ENCODE assay signal across 7 mouse cellular contexts in genomic region chr19:10198723-10199122, GRCm38 (mm10). TPM values are rescaled to one million over a fixed set of nuclear protein-coding genes. Genes with fewer than 3 reads are reported as not detected.
DNase-seq lines count a peak whose midpoint lies in the region; ATAC-seq and TF ChIP-seq lines count a peak whose summit lies in the region.

No protein-coding gene starts in this region.

- H3K27me3 ChIP-seq in forebrain, embryonic 12.5 days: no peaks in the 10 kb centered on the region
- H3K27me3 ChIP-seq in hindbrain, embryonic 12.5 days: no peaks in the 10 kb centered on the region
- no peaks in the 10 kb centered on the region for H3K27me3 ChIP-seq in midbrain, embryonic 14.5 days (ENCODE audit: control insufficient read depth, insufficient read depth, low read length)

- no peak overlapping the region for H3K4me2 ChIP-seq in forebrain, embryonic 12.5 days
- no peak overlapping the region for H3K4me2 ChIP-seq in hindbrain, embryonic 12.5 days (replicated peaks)
- no peak overlapping the region for H3K4me2 ChIP-seq in midbrain, embryonic 14.5 days (ENCODE audit: low read length)

- no peak overlapping the region for H3K27ac ChIP-seq in forebrain, embryonic 12.5 days
- H3K27ac ChIP-seq in hindbrain, embryonic 12.5 days: no peak overlapping the region
- no peak overlapping the region for H3K27ac ChIP-seq in midbrain, embryonic 14.5 days (replicated peaks; ENCODE audit: low read depth, low read length)

- no peak for TF ChIP-seq POLR2A in brain, embryonic 14.5 days (IDR thresholded peaks at IDR 0.05; ENCODE audit: borderline replicate concordance, extremely low read depth, insufficient read depth, insufficient read length, poor library complexity, severe bottlenecking)

- 30% methylated on average over 3 of the region's 3 CpGs for WGBS in forebrain, embryonic 12.5 days
- 30% methylated on average over 3 of the region's 3 CpGs for WGBS in hindbrain, embryonic 12.5 days
- 29% methylated on average over 3 of the region's 3 CpGs for WGBS in midbrain, embryonic 14.5 days

- peaks cover 60% of the 10 kb centered on the region for H3K36me3 ChIP-seq in forebrain, embryonic 12.5 days (replicated peaks)
- H3K36me3 ChIP-seq in hindbrain, embryonic 12.5 days: peaks cover 55% of the 10 kb centered on the region
- H3K36me3 ChIP-seq in midbrain, embryonic 14.5 days (ENCODE audit: control insufficient read depth, insufficient read depth, low read length): peaks cover 55% of the 10 kb centered on the region

- intact Hi-C loops in left cerebral cortex, postnatal 14 days (cut with DNase I): loop anchor here (5.0 kb wide), 3 partner anchors 126 to 286 kb away; partner anchors contain the start of genes Best1 and Rab3il1

- peak; percentile 54; the same call in 1 of the 2 replicates for ATAC-seq in forebrain, embryonic 12.5 days (ENCODE audit: low FRiP score)
- ATAC-seq in hindbrain, embryonic 12.5 days (ENCODE audit: low FRiP score): peak; percentile 22
- no peak; the same call in 1 of the 2 replicates for ATAC-seq in midbrain, embryonic 14.5 days (ENCODE audit: low FRiP score, low TSS enrichment)

- H3K4me3 ChIP-seq in forebrain, embryonic 12.5 days (replicated peaks): no peak overlapping the region
- no peak overlapping the region for H3K4me3 ChIP-seq in hindbrain, embryonic 12.5 days
- H3K4me3 ChIP-seq in midbrain, embryonic 14.5 days (replicated peaks; ENCODE audit: low read depth, low read length): no peak overlapping the region

- no peaks in the 10 kb centered on the region for H3K9me3 ChIP-seq in forebrain, embryonic 12.5 days
- no peaks in the 10 kb centered on the region for H3K9me3 ChIP-seq in hindbrain, embryonic 12.5 days (replicated peaks)
- H3K9me3 ChIP-seq in midbrain, embryonic 14.5 days (ENCODE audit: control insufficient read depth, low read length): no peaks in the 10 kb centered on the region

- H3K9ac ChIP-seq in forebrain, embryonic 12.5 days: no peak overlapping the region
- no peak overlapping the region for H3K9ac ChIP-seq in hindbrain, embryonic 12.5 days
- H3K9ac ChIP-seq in midbrain, embryonic 14.5 days (replicated peaks; ENCODE audit: low read length): no peak overlapping the region

- peak; percentile 95 for TF ChIP-seq CTCF in brain, embryonic 14.5 days (IDR thresholded peaks at IDR 0.05; ENCODE audit: borderline replicate concordance, extremely low read depth, insufficient read depth, insufficient read length)

- H3K4me1 ChIP-seq in forebrain, embryonic 12.5 days: peaks cover 10% of the 10 kb centered on the region
- peaks cover 9% of the 10 kb centered on the region for H3K4me1 ChIP-seq in hindbrain, embryonic 12.5 days
- H3K4me1 ChIP-seq in midbrain, embryonic 14.5 days (ENCODE audit: control insufficient read depth, insufficient read depth, low read length): peaks cover 8% of the 10 kb centered on the region

- peak; percentile 62 for DNase-seq in Muller cell, postnatal 12 days (ENCODE audit: inconsistent ontology term)
- DNase-seq in brain, embryonic 14.5 days (ENCODE audit: low read depth): peak; percentile 93
- peak; percentile 87 to 89 for DNase-seq in left cerebral cortex, postnatal 14 days (ENCODE audit: low spot score in 2 of 2)
- DNase-seq in midbrain, embryonic 14.5 days: peak; percentile 94
- DNase-seq in spleen, adult 12 weeks (ENCODE audit: low spot score): peak; percentile 47

RNA-seq across cellular contexts. Expression of gene Tmem258, which starts 5.1 kb away (rescaled TPM):
- 108 and 164 TPM in 2 replicates for polyA plus RNA-seq in brain, embryonic 14.5 days (2012; rRNA removed)
- polyA plus RNA-seq in forebrain, embryonic 12.5 days (2016; fragmentation: Nextera tagmentation; extraction: Ambion mirVana): 336 and 355 TPM in 2 replicates
- polyA plus RNA-seq in hindbrain, embryonic 12.5 days (2016; fragmentation: Nextera tagmentation; extraction: Ambion mirVana): 313 and 342 TPM in 2 replicates
- 10 to 100 TPM; 84.1 to 88.2 TPM for total RNA-seq in left cerebral cortex, postnatal 14 days (2021)
- 363 and 446 TPM in 2 replicates for polyA plus RNA-seq in midbrain, embryonic 14.5 days (2014; fragmentation: Nextera tagmentation; extraction: Ambion mirVana)

RNA-seq across cellular contexts. Expression of gene Fen1, which starts 5.2 kb away (rescaled TPM):
- polyA plus RNA-seq in brain, embryonic 14.5 days (2012; rRNA removed): 26.6 and 34.3 TPM in 2 replicates
- polyA plus RNA-seq in forebrain, embryonic 12.5 days (2016; fragmentation: Nextera tagmentation; extraction: Ambion mirVana): 130 and 134 TPM in 2 replicates
- polyA plus RNA-seq in hindbrain, embryonic 12.5 days (2016; fragmentation: Nextera tagmentation; extraction: Ambion mirVana): 60.3 and 62.4 TPM in 2 replicates
- 1 to 10 TPM; 7.3 to 9.2 TPM for total RNA-seq in left cerebral cortex, postnatal 14 days (2021)
- polyA plus RNA-seq in midbrain, embryonic 14.5 days (2014; fragmentation: Nextera tagmentation; extraction: Ambion mirVana): 24.8 and 31.0 TPM in 2 replicates

RNA-seq across cellular contexts. Expression of gene Fads1, which starts 16.0 kb away (rescaled TPM):
- polyA plus RNA-seq in brain, embryonic 14.5 days (2012; rRNA removed): 136 and 139 TPM in 2 replicates
- polyA plus RNA-seq in forebrain, embryonic 12.5 days (2016; fragmentation: Nextera tagmentation; extraction: Ambion mirVana): 187 and 195 TPM in 2 replicates
- 175 and 183 TPM in 2 replicates for polyA plus RNA-seq in hindbrain, embryonic 12.5 days (2016; fragmentation: Nextera tagmentation; extraction: Ambion mirVana)
- 100 to 1,000 TPM; 155 to 165 TPM for total RNA-seq in left cerebral cortex, postnatal 14 days (2021)
- polyA plus RNA-seq in midbrain, embryonic 14.5 days (2014; fragmentation: Nextera tagmentation; extraction: Ambion mirVana): 125 and 152 TPM in 2 replicates

RNA-seq across cellular contexts. Expression of gene Myrf, which starts 41.8 kb away (rescaled TPM):
- polyA plus RNA-seq in brain, embryonic 14.5 days (2012; rRNA removed): 1.4 and 2.4 TPM in 2 replicates
- 0.72 and 0.87 TPM in 2 replicates for polyA plus RNA-seq in forebrain, embryonic 12.5 days (2016; fragmentation: Nextera tagmentation; extraction: Ambion mirVana)
- 1.3 and 1.9 TPM in 2 replicates for polyA plus RNA-seq in hindbrain, embryonic 12.5 days (2016; fragmentation: Nextera tagmentation; extraction: Ambion mirVana)
- 10 to 100 TPM in 1 of 2 experiments, 1 to 10 TPM in 1; 9.9 to 16.0 TPM for total RNA-seq in left cerebral cortex, postnatal 14 days (2021)
- 0.49 and 0.75 TPM in 2 replicates for polyA plus RNA-seq in midbrain, embryonic 14.5 days (2014; fragmentation: Nextera tagmentation; extraction: Ambion mirVana)
